Mouse (Mus musculus): ENCODE data around the gene Blmh. TPM values are rescaled to one million over a fixed set of nuclear protein-coding genes. Genes with fewer than 3 reads are reported as not detected.

Gene Blmh
- total and polyA plus RNA-seq, 3 experiments = 111 to 116 TPM; not detected in 1

- Histone ChIP-seq H3K9ac (ENCODE audit: control insufficient read depth, low read depth, low read length, poor library complexity, severe bottlenecking) (no peak within 1 kb of the TSS), H3K4me1 (ENCODE audit: control insufficient read depth in 1 of 2, insufficient read depth in 2 of 2, low read length in 2 of 2) (peaks cover 0 to 14% of the 10 kb centered on the region in 2 experiments; a peak in 2 of 4 replicates), H3K27me3 (ENCODE audit: control insufficient read depth in 1 of 2, insufficient read depth in 2 of 2, low read length in 2 of 2) (peaks cover 4 to 17% of the 10 kb centered on the region in 2 experiments; a peak in 3 of 4 replicates), H3K79me2 (ENCODE audit: control insufficient read depth, insufficient read depth, low read length, poor library complexity) (no peaks in the 10 kb centered on the region), H3K9me3 (replicated peaks; ENCODE audit: insufficient read depth, low read length) (no peaks in the 10 kb centered on the region), H3K4me3 (ENCODE audit: control insufficient read depth in 1 of 2, insufficient read depth in 1 of 2, low read depth in 2 of 2, low read length in 2 of 2) (no peak within 1 kb of the TSS), H3K36me3 (ENCODE audit: control insufficient read depth in 1 of 2, insufficient read depth in 2 of 2, low read length in 2 of 2) (peaks cover 0 to 9% of the 10 kb centered on the region in 2 experiments; a peak in 2 of 4 replicates), H3K27ac (ENCODE audit: control insufficient read depth, low read depth, low read length) (no peak within 1 kb of the TSS)
- no peak for TF ChIP-seq HCFC1 (IDR thresholded peaks at IDR 0.05; ENCODE audit: low read depth, low read length)
- no peak for TF ChIP-seq KAT2A (conservative IDR thresholded peaks at IDR 0.05; ENCODE audit: low read depth, low read length)
- no peak for TF ChIP-seq MAFK (IDR thresholded peaks at IDR 0.05; ENCODE audit: borderline replicate concordance, low read depth, low read length)
- TF ChIP-seq ETS1 (IDR thresholded peaks at IDR 0.05; ENCODE audit: low read depth, low read length) = no peak
- no peak for TF ChIP-seq ZNF384 (IDR thresholded peaks at IDR 0.05; ENCODE audit: low read depth, low read length)
- no peak for TF ChIP-seq ZMIZ1 (IDR thresholded peaks at IDR 0.05; ENCODE audit: low read depth, low read length)
- TF ChIP-seq EP300 (IDR thresholded peaks at IDR 0.05; ENCODE audit: low read depth in 1 of 2, low read length in 2 of 2) = no peak
- no peak for TF ChIP-seq NELFE (IDR thresholded peaks at IDR 0.05; ENCODE audit: low read depth, low read length)
- TF ChIP-seq MAX (IDR thresholded peaks at IDR 0.05; ENCODE audit: low read length) = no peak
- no peak for DNase-seq (ENCODE audit: low read depth, low spot score)
These were observed 22.8 kb upstream of the Blmh start, which contains the start of gene Tmigd1 for GRCm38 (mm10) chr11:76901579-76902361. Gene Tmigd1 (plus strand): TSS chr11:76902159.

DNA sequence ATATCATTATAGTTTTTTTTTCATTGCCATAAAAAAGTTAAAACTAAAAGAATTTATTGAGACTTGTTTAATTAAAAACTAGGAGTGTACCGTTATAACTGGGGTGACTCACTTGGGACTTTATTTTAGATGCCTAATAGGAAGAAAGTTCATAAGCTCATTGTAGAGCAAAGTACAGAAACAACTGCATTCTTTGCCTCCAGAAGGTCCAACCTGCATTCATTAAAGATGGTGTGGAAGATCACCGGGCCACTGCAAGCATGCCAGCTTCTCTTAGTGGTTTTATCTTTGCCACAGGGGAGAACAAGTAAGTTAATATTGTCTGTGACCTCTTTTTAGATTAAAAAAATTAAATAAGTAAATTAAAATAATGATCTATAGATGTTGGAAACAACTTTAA lies 20.3 kb upstream of the Blmh start:
- no peak for TF ChIP-seq TAL1 (IDR thresholded peaks at IDR 0.05; ENCODE audit: low read length)
- TF ChIP-seq BHLHE40 (IDR thresholded peaks at IDR 0.05; ENCODE audit: borderline replicate concordance, low read depth, low read length) = no peak
- no peak for TF ChIP-seq ZKSCAN1 (IDR thresholded peaks at IDR 0.05; ENCODE audit: low read depth, low read length)
- no peak for TF ChIP-seq USF2 (IDR thresholded peaks at IDR 0.05; ENCODE audit: borderline replicate concordance in 1 of 2, insufficient read depth in 1 of 2, low read depth in 1 of 2, low read length in 2 of 2)
- TF ChIP-seq KAT2A (conservative IDR thresholded peaks at IDR 0.05; ENCODE audit: low read depth, low read length) = no peak
- no peak for TF ChIP-seq MEF2A (IDR thresholded peaks at IDR 0.05; ENCODE audit: extremely low read depth, insufficient replicate concordance, low read depth, low read length, poor library complexity, severe bottlenecking)
- TF ChIP-seq CTCF (IDR thresholded peaks at IDR 0.05 in 2 of 3, conservative IDR thresholded peaks at IDR 0.05 in 1 of 3; ENCODE audit: control insufficient read depth in 1 of 3, insufficient read depth in 1 of 3, low read depth in 2 of 3, low read length in 3 of 3, poor library complexity in 1 of 3, severe bottlenecking in 1 of 3) = no peak
- TF ChIP-seq MXI1 (IDR thresholded peaks at IDR 0.05; ENCODE audit: low read depth, low read length) = no peak
- no peak for TF ChIP-seq HCFC1 (IDR thresholded peaks at IDR 0.05; ENCODE audit: low read depth, low read length)
- Histone ChIP-seq H3K9ac (ENCODE audit: control insufficient read depth, low read depth, low read length, poor library complexity, severe bottlenecking) (no peak overlapping the region), H3K4me1 (ENCODE audit: control insufficient read depth in 1 of 2, insufficient read depth in 2 of 2, low read length in 2 of 2) (peaks cover 0 to 7% of the 10 kb centered on the region in 2 experiments; a peak in 2 of 4 replicates), H3K79me2 (ENCODE audit: control insufficient read depth, insufficient read depth, low read length, poor library complexity) (no peaks in the 10 kb centered on the region), H3K27ac (ENCODE audit: control insufficient read depth, low read depth, low read length) (no peak overlapping the region), H3K36me3 (ENCODE audit: control insufficient read depth in 1 of 2, insufficient read depth in 2 of 2, low read length in 2 of 2) (peaks cover 0 to 9% of the 10 kb centered on the region in 2 experiments; a peak in 2 of 4 replicates), H3K27me3 (ENCODE audit: control insufficient read depth in 1 of 2, insufficient read depth in 2 of 2, low read length in 2 of 2) (peaks cover 14 to 22% of the 10 kb centered on the region in 2 experiments), H3K9me3 (replicated peaks; ENCODE audit: insufficient read depth, low read length) (no peaks in the 10 kb centered on the region), H3K4me3 (ENCODE audit: control insufficient read depth in 1 of 2, insufficient read depth in 1 of 2, low read depth in 2 of 2, low read length in 2 of 2) (no peak overlapping the region)
- no peak for DNase-seq (ENCODE audit: low read depth, low spot score)
